Mouse (Mus musculus): Measurements from ENCODE around the gene Aoc3.
"Not testable (repeated sequence)": the region's sequence is repeated elsewhere in the genome, so short reads cannot be mapped to it uniquely, and the experiment has no call there.

The Aoc3 gene

GRCm38 (mm10) chr11:101367326-101367935 is 37.0 kb downstream of the Aoc3 start, which contains the start of gene G6pc:
G6pc (plus strand) TSS chr11:101367561.
- DNase-seq (ENCODE audit: extremely low spot score, low read depth, low spot score) = no peak

GRCm38 (mm10) chr11:101370141-101370540 is 39.7 kb downstream of the Aoc3 start:
- DNase-seq (ENCODE audit: extremely low spot score, low read depth, low spot score) = no peak

- DNase-seq (ENCODE audit: extremely low spot score, low read depth, low spot score) = no peak
Measured at GRCm38 (mm10) chr11:101374421-101374938, 44.1 kb downstream of the Aoc3 start.

- not testable (repeated sequence) for DNase-seq (ENCODE audit: extremely low spot score, low read depth, low spot score)
Measured at GRCm38 (mm10) chr11:101378196-101378595, 47.8 kb downstream of the Aoc3 start.

- DNase-seq (ENCODE audit: extremely low spot score, low read depth, low spot score) = no peak
Measured at GRCm38 (mm10) chr11:101378926-101379325, 48.5 kb downstream of the Aoc3 start.

GRCm38 (mm10) chr11:101381817-101382216 is 51.4 kb downstream of the Aoc3 start:
- DNase-seq (ENCODE audit: extremely low spot score, low read depth, low spot score) = no peak

Data from hindlimb bud, embryonic 11.5 days (tissue).